Mouse (Mus musculus) adipocyte (in vitro differentiated cells): Measurements from ENCODE around the gene Adamtsl3.
"Not testable (repeated sequence)": the region's sequence is repeated elsewhere in the genome, so short reads cannot be mapped to it uniquely, and the experiment has no call there.

Source experiments
- DNase-seq: peaks from one replicate; pipeline ENCODE4 v3.0.0-alpha.2; 2016; ENCODE audit warnings: low spot score

Gene Adamtsl3

GRCm38 (mm10) chr7:82361127-82361526, 25.6 kb downstream of the Adamtsl3 start:
- DNase-seq = no peak

DNA sequence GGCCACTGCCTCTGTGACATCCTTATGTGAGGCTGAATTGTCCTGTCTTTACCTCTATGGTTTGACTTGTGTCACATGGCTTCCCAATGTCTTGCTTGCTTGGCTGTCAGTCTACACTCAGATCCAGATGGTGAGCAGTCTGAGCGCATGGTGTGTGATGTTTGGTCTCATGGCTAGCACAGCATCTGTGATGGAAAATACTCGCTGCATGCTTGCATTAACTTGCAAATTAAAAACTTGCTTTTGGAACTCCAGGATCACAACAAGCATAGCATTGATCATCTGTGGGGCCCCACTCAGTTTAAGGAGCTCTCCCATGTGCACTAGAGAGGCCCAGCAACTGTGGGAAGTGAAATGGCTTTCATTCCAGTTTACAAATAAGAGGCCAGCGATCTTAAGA, 29.1 kb downstream of the Adamtsl3 start:
- DNase-seq = no peak

- no peak for DNase-seq
Measured at GRCm38 (mm10) chr7:82366056-82366455, 30.6 kb downstream of the Adamtsl3 start.

DNA sequence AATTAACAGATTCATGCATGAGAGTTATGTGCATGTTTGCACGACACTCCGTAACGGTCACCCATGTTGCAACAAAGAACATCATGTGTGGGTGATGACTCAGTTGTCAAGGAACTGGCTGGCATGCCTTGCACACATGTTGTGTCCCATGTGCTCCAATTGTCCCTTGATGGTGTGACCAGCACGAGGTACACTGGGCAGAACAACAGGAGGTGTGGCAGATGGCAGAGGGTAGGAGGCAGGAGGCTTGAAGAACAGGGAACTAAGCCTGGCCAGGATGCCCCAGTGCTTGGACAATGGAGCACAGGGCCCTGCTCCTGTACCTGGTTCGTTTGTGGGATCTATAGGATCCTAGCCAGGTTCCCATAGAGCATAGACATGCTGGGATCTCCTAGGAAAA, 31.0 kb downstream of the Adamtsl3 start:
- no peak for DNase-seq

DNA sequence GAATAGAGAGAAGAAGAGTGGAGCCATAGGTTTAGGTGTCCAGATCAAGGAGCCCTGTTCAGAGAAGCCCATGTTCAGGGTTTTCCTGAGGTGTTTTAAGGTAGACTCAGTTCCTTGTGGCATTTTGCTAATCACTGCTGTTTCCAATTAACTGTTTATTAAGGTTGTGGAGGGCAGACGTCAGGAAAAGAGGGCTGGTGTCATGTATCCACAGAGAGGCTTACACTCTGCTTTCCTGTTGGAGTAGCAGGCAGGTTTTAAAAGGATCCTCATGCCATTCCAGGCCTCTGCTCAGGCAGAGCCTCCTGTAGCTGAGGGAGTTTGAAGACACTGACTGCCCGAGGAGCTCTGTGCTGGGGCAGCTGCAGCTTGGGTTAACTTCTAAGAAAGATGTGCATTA, 32.6 kb downstream of the Adamtsl3 start:
- no peak for DNase-seq

- no peak for DNase-seq
Measured at GRCm38 (mm10) chr7:82370132-82370531, 34.6 kb downstream of the Adamtsl3 start.

DNA sequence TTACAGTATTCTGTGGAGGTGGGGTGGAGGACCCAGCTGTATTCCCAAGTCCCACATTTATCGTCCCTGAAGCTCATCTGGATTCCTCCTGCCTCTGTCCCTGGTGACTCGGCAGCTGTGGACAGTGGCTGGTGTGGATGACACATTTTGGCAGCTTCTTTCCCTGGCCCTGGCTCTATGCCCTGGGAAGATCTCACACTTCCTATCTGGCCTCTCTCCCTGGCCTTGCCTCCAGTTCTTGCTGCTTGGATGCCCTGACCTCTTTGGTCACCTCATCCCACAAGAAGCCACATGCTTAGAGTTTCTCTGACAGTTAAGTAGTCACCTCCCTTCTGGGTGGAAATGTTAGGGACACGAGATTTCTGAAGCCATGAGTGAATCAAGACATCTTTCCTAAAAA, 35.9 kb downstream of the Adamtsl3 start:
- DNase-seq = peak; percentile 69

GRCm38 (mm10) chr7:82378311-82378710, 42.8 kb downstream of the Adamtsl3 start:
- no peak for DNase-seq

- no peak for DNase-seq
Measured at GRCm38 (mm10) chr7:82379765-82380164, 44.3 kb downstream of the Adamtsl3 start.

- DNase-seq = no peak
Measured at GRCm38 (mm10) chr7:82382843-82383535, 47.5 kb downstream of the Adamtsl3 start.

DNA sequence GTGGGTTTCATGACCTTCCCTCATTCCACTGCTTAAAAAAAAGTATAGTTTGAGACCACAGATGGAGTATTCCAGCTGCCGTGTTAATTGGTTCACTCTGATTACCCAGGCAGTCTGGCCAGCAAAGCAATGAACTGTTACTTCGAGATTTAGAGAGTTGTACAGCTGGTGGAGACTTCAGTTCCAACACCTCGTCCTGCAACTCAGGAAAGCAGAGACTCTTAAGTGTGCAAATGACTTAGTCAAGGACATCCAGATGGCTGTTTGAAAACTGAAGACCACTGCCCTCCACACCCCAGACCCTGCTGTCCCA, 48.0 kb downstream of the Adamtsl3 start:
- no peak for DNase-seq

- DNase-seq = peak; percentile 13
Measured at GRCm38 (mm10) chr7:82387121-82387520, 51.6 kb downstream of the Adamtsl3 start.

- no peak for DNase-seq
Measured at GRCm38 (mm10) chr7:82394435-82395186, 59.1 kb downstream of the Adamtsl3 start.

GRCm38 (mm10) chr7:82395239-82395638, 59.7 kb downstream of the Adamtsl3 start:
- DNase-seq = no peak

- no peak for DNase-seq
Measured at GRCm38 (mm10) chr7:82395751-82396512, 60.4 kb downstream of the Adamtsl3 start.

GRCm38 (mm10) chr7:82396869-82397268, 61.4 kb downstream of the Adamtsl3 start:
- DNase-seq = no peak

GRCm38 (mm10) chr7:82397632-82398031, 62.1 kb downstream of the Adamtsl3 start:
- no peak for DNase-seq

DNA sequence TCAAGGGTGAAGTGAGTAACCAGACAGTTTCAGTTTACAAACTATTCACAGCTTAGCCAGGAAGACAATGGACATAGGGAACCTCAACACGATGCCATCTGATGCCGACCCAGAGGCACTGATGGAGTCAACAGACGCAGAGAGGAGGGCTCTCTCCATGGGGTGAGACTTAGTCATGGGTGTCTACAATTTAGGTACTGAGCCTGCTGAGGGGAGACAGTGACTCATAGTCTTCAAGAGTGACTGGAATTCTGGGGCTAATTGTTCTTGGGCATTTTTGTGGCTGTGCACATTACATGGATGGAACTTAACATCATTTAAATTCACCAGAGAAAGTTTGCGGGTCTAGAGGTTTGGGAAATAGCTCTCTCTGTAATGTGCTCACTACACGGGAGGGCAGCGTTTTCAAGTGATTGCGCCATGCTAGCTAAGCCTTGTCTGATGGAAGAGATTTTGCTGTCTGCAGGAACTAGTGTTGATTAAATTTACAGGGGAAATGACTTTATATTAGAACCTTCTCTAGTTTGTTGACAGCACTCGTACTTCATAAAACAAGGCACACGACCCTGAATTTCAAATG, 70.1 kb downstream of the Adamtsl3 start:
- no peak for DNase-seq

- peak; percentile 3 for DNase-seq
Measured at GRCm38 (mm10) chr7:82410966-82411365, 75.5 kb downstream of the Adamtsl3 start.

- DNase-seq = no peak
Measured at GRCm38 (mm10) chr7:82416653-82417052, 81.2 kb downstream of the Adamtsl3 start.

- DNase-seq = no peak
Measured at GRCm38 (mm10) chr7:82417053-82417452, 81.6 kb downstream of the Adamtsl3 start.

- not testable (repeated sequence) for DNase-seq
Measured at GRCm38 (mm10) chr7:82420329-82421052, 85.0 kb downstream of the Adamtsl3 start.
